Mouse (Mus musculus) gastrocnemius, postnatal 4 days (tissue): ENCODE measurements around the gene Ptprj. TPM values are rescaled to one million over a fixed set of nuclear protein-coding genes. Genes with fewer than 3 reads are reported as not detected.
"Not testable (repeated sequence)": the region's sequence is repeated elsewhere in the genome, so short reads cannot be mapped to it uniquely, and the experiment has no call there.

Source experiments
- DNase-seq, 2 experiments: peaks; one replicate each; pipeline ENCODE4 v3.0.0; 2021 to 2022; ENCODE audit warnings: low spot score in 2 of 2, mixed read lengths in 2 of 2
- total RNA-seq, 2 experiments: library from RNA; stranded (reverse); gene quantifications; 2 replicates each; pipeline ENCODE4 v1.2.3; 2021

Ptprj gene
- total RNA-seq, 2 experiments from 2014 or later: 12.5 to 12.7 TPM

- no peak for DNase-seq
Observed at GRCm38 (mm10) chr2:90487471-90488238, 92.8 kb downstream of the Ptprj start.

GRCm38 (mm10) chr2:90486226-90486755, 94.2 kb downstream of the Ptprj start:
- DNase-seq: no peak

GRCm38 (mm10) chr2:90481505-90481904, 98.9 kb downstream of the Ptprj start:
- no peak for DNase-seq

- no peak for DNase-seq
Observed at GRCm38 (mm10) chr2:90480747-90481308, 99.6 kb downstream of the Ptprj start.

GRCm38 (mm10) chr2:90478531-90478930, 101.9 kb downstream of the Ptprj start:
- DNase-seq: no peak

GRCm38 (mm10) chr2:90477617-90478016, 102.8 kb downstream of the Ptprj start:
- no peak for DNase-seq

GRCm38 (mm10) chr2:90476792-90477191, 103.7 kb downstream of the Ptprj start:
- DNase-seq: no peak

- DNase-seq: no peak
Observed at GRCm38 (mm10) chr2:90476319-90476718, 104.1 kb downstream of the Ptprj start.

GRCm38 (mm10) chr2:90474593-90475405, 105.6 kb downstream of the Ptprj start:
- peak; percentile 37 to 73 for DNase-seq

- no peak for DNase-seq
Observed at GRCm38 (mm10) chr2:90472701-90473100, 107.7 kb downstream of the Ptprj start.

- DNase-seq: no peak
Observed at GRCm38 (mm10) chr2:90470122-90470521, 110.3 kb downstream of the Ptprj start.

GRCm38 (mm10) chr2:90466480-90466879, 114.0 kb downstream of the Ptprj start:
- no peak for DNase-seq

GRCm38 (mm10) chr2:90463735-90464134, 116.7 kb downstream of the Ptprj start:
- no peak for DNase-seq

GRCm38 (mm10) chr2:90462252-90462651, 118.2 kb downstream of the Ptprj start:
- DNase-seq: no peak

GRCm38 (mm10) chr2:90457946-90458345, 122.5 kb downstream of the Ptprj start:
- DNase-seq: no peak

GRCm38 (mm10) chr2:90452380-90452779, 128.1 kb downstream of the Ptprj start:
- DNase-seq: no peak

- DNase-seq: no peak
Observed at GRCm38 (mm10) chr2:90448967-90449740, 131.3 kb downstream of the Ptprj start.

- no peak for DNase-seq
Observed at GRCm38 (mm10) chr2:90443811-90444210, 136.6 kb downstream of the Ptprj start.

- not testable (repeated sequence) for DNase-seq
Observed at GRCm38 (mm10) chr2:90441811-90442210, 138.6 kb downstream of the Ptprj start.

GRCm38 (mm10) chr2:90440169-90440568, 140.3 kb downstream of the Ptprj start:
- not testable (repeated sequence) for DNase-seq

GRCm38 (mm10) chr2:90437453-90437852, 143.0 kb downstream of the Ptprj start:
- DNase-seq: not testable (repeated sequence)
